Mouse (Mus musculus) heart, adult 2 months (tissue): Measurements from ENCODE around the gene Grhpr. TPM values are rescaled to one million over a fixed set of nuclear protein-coding genes. Genes with fewer than 3 reads are reported as not detected.
"Not testable (repeated sequence)": the region's sequence is repeated elsewhere in the genome, so short reads cannot be mapped to it uniquely, and the experiment has no call there.

Experiments
- DNase-seq, 2 experiments: peaks; one replicate each; pipeline ENCODE4 v3.0.0; 2021
- H3K27ac ChIP-seq: fragments of 200-600 bp; 2 replicates; pipeline ENCODE4 v1.8.1; 2022
- H3K27me3 ChIP-seq: fragments of 200-500 bp; 2 replicates; pipeline ENCODE4 v1.6.1; 2012; ENCODE audit warnings: mild to moderate bottlenecking, low read length, inconsistent platforms, mixed read lengths; ENCODE audit not compliant: control insufficient read depth, insufficient read depth
- H3K36me3 ChIP-seq: fragments of 200-500 bp; 2 replicates; pipeline ENCODE4 v1.6.1; 2012; ENCODE audit warnings: low read length, inconsistent platforms; ENCODE audit not compliant: control insufficient read depth, insufficient read depth
- H3K4me1 ChIP-seq: fragments of 200-500 bp; 2 replicates; pipeline ENCODE4 v1.6.1; 2011; ENCODE audit warnings: low read length; ENCODE audit not compliant: control insufficient read depth, insufficient read depth
- H3K4me3 ChIP-seq: fragments of 200-600 bp; 2 replicates; pipeline ENCODE4 v1.8.1; 2022
- H3K79me2 ChIP-seq: fragments of 200-500 bp; replicated peaks from 2 replicates; pipeline ENCODE4 v1.6.1; 2012; ENCODE audit warnings: mild to moderate bottlenecking, inconsistent platforms, low read length, moderate library complexity, mixed read lengths; ENCODE audit not compliant: control insufficient read depth, insufficient read depth
- H3K9ac ChIP-seq: fragments of 200-500 bp; 2 replicates; pipeline ENCODE4 v1.6.1; 2012; ENCODE audit warnings: low read depth, mild to moderate bottlenecking, control low read depth, inconsistent platforms, low read length, mixed read lengths
- CTCF ChIP-seq: fragments of 200-600 bp; IDR thresholded peaks from 2 replicates; pipeline ENCODE4 v1.8.1; 2022; ENCODE audit warnings: antibody characterized with exemption, mild to moderate bottlenecking, moderate library complexity
- EP300 ChIP-seq: fragments of 200-500 bp; IDR thresholded peaks from 2 replicates; pipeline ENCODE4 v1.6.1; 2011; ENCODE audit warnings: low read depth, low read length, control low read depth; ENCODE audit not compliant: insufficient read depth
- POLR2A ChIP-seq: fragments of 200-500 bp; IDR thresholded peaks from 2 replicates; pipeline ENCODE4 v1.6.1; 2011; ENCODE audit warnings: mild to moderate bottlenecking, low read depth, low read length, control low read depth; ENCODE audit not compliant: insufficient read depth
- WGBS: fragments of 180-500 bp; shearing (Covaris S2); methylation state at CpG from one replicate; pipeline ENCODE4 v1.1.7; 2018; 5-methylcytosine and 5-hydroxymethylcytosine counted together
- intact Hi-C: fragments of 180-260 bp; cut with DNase I; formaldehyde crosslinking; loops from one replicate; pipeline ENCODE4 v1.15.1; 2025
- polyA plus RNA-seq: library from polyadenylated mRNA; depleted of rRNA; stranded (reverse); fragments of >200 nt; gene quantifications from 2 replicates; pipeline ENCODE4 v1.2.3, GENCODE M21; 2012
- total RNA-seq, 2 experiments: library from RNA; stranded (reverse); gene quantifications; 2 replicates each; pipeline ENCODE4 v1.2.3; 2021

Grhpr gene
- total and polyA plus RNA-seq, 3 experiments: 32.2 to 66.6 (median 38.4) TPM

DNA sequence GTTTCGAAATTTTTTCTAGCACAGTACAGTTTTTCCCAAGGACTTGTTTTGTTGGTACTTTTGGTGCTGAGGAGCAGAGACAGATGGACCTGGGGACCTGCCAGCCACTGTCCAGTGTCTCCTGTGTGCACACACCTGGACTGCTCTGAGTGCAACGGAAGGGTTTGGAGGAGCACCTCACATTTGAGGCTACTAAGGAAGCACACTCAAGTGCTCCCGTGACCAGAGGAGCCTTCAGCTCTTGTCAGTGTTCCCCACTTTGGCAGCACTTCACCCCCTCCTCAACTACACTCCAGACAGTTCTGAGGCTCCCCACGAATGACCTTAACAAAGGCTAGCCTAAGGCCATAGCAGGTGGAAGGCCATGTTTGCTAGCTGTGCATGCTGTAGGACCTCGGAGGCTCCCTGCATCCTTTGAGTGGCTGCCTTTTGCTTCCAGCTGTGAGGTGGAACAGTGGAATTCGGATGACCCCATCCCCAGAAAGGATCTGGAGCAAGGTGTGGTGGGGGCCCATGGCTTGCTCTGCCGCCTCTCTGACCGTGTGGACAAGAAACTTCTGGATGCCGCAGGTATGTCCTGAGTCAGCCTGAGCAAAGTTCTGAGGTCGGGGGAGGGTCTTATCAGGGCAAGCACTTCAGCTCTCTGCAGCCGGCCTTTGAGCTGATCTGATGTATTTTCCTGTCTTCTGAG, 1.4 kb downstream of the Grhpr start:
- Histone ChIP-seq H3K79me2 (no peaks in the 10 kb centered on the region), H3K4me1 (peaks cover 7% of the 10 kb centered on the region), H3K36me3 (no peaks in the 10 kb centered on the region), H3K9ac (no peak overlapping the region), H3K27me3 (no peaks in the 10 kb centered on the region), H3K27ac (no peak overlapping the region), H3K4me3 (no peak overlapping the region)
- TF ChIP-seq POLR2A (no peak), EP300 (no peak), CTCF (no peak)
- DNase-seq: no peak
- intact Hi-C loops: no loop called here
- WGBS: 76% methylated on average over 11 of the region's 11 CpGs

DNA sequence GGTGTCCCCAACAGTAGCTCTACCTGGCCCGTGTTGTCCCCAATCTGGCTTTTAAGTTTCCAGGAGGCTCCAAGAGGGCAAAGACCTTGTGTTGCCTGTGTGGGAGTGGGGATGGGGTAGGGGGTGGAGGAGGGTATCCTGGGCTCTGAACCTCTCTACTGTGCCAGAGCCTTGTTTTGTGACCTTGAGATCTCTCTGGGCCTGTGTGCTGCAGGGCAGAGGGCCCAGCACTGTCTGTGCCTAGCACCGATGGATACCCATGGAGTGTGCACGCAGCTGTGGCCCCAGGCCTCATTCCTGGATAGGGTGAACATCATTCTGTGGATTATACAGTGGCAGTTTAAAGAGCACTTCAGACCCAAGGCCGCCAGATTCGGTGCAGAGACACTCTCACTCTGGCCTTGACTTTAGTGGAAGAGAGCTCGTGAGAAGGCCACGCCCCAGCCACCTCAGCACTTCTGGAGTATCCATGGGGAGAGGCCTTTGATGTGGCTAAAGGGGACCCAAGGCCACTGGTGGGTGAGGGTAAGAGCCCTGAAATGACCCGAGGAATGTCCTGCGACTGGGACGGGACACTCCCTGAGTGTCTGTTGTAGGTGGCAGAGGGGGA, 2.0 kb downstream of the Grhpr start:
- H3K9ac ChIP-seq: no peak overlapping the region
- no peak overlapping the region for H3K4me3 ChIP-seq
- TF ChIP-seq CTCF (no peak), POLR2A (no peak), EP300 (no peak)
- no peaks in the 10 kb centered on the region for H3K36me3 ChIP-seq
- no peaks in the 10 kb centered on the region for H3K79me2 ChIP-seq
- intact Hi-C loops: no loop called here
- H3K27ac ChIP-seq: no peak overlapping the region
- no peaks in the 10 kb centered on the region for H3K27me3 ChIP-seq
- H3K4me1 ChIP-seq: peaks cover 7% of the 10 kb centered on the region
- no peak for DNase-seq
- WGBS: 76% methylated on average over 10 of the region's 10 CpGs

DNA sequence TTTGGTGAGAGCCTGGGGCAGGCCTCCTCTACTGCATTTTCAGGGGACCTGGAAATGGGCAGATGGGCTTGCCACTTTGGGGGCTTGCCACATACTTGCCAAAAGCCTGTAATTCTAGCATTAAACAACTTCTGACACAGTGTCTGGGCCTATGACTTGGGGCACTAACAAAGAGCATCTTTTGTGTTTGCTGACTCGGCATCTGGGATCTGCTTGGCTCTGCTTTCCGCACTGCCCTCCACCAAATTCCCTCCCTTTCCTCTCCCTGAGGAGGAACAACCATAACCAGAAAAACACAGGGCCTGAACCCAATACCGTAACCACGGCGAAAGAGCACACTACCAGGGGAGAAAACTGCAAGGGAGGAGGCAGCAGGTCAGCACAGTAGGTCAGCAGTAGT, 9.4 kb downstream of the Grhpr start:
- intact Hi-C loops: no loop called here
- Histone ChIP-seq H3K4me3 (no peak overlapping the region), H3K9ac (no peak overlapping the region), H3K27ac (no peak overlapping the region), H3K79me2 (no peaks in the 10 kb centered on the region), H3K4me1 (no peaks in the 10 kb centered on the region), H3K27me3 (no peaks in the 10 kb centered on the region), H3K36me3 (no peaks in the 10 kb centered on the region)
- no peak for TF ChIP-seq CTCF
- no peak for TF ChIP-seq EP300
- TF ChIP-seq POLR2A: no peak
- WGBS: 94% methylated on average over 5 of the region's 5 CpGs
- DNase-seq: no peak

DNA sequence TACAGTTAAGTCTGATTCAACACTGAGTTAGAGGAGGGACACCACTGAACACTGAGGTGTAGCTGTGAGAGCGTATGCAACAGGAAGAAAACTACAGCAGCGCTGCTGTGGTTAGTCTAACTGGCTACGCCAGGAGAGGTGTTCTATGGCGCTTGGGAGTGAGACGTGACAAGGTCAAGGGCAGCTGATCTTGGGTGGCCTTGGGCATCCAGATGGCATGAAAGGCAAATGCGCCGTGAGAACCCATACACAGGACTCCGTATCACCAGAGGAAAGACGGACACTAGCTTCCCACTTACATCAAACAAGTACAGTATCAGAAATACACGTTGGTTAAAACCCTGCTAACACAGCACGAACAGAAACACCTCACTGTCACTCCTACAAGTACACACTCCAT, 11.1 kb downstream of the Grhpr start:
- DNase-seq, intact Hi-C loops, H3K4me3 ChIP-seq, H3K4me1 ChIP-seq, H3K27ac ChIP-seq, H3K9ac ChIP-seq, H3K36me3 ChIP-seq, H3K79me2 ChIP-seq, H3K27me3 ChIP-seq: not testable (repeated sequence)
- 86% methylated on average over 11 of the region's 11 CpGs for WGBS

DNA sequence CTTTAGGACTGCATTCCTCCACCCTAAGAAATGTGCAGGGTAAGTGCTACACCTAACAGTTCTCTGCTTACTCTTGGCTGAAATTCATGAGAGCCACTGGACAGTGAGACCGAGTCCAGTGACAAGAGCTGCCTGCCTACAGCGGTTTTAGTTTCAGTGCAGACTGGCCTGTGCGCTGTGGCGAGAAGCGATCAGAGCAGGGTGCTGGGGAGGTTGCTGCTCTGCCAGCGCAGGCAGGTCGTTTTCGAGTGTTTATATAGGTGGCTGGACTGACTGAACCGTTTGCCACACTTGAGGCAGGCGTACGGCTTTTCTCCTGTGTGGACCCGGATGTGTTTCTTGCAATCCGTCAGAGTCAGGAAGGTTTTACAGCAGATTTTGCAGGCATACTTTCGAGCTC, 12.0 kb downstream of the Grhpr start:
- WGBS: 88% methylated on average over 14 of the region's 14 CpGs
- H3K4me1 ChIP-seq, H3K27ac ChIP-seq, H3K36me3 ChIP-seq, DNase-seq, H3K79me2 ChIP-seq, H3K4me3 ChIP-seq, intact Hi-C loops, H3K9ac ChIP-seq, H3K27me3 ChIP-seq: not testable (repeated sequence)

DNA sequence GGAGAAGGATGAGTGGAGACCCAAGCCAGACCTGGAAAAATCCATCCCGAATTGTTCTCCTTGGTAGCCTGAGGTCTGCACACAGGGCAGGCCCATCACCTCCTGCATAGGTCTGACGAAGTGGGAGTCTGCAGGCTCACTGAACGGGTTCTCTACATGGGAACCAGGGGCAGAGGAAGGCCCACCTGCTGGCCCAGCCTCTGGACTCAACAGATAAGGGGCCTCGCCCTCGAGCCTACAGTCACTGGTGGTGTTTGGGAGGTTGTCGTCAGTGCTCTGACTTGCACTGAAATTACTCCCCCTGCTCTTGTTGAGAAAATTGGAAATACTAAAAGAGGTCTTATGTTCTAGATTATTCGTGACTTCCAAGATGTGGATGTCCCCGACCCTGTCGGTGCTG, 12.7 kb downstream of the Grhpr start:
- no peaks in the 10 kb centered on the region for H3K27me3 ChIP-seq
- WGBS: 88% methylated on average over 9 of the region's 9 CpGs
- H3K9ac ChIP-seq: no peak overlapping the region
- H3K4me3 ChIP-seq: no peak overlapping the region
- H3K27ac ChIP-seq: no peak overlapping the region
- no peaks in the 10 kb centered on the region for H3K36me3 ChIP-seq
- H3K4me1 ChIP-seq: no peaks in the 10 kb centered on the region
- DNase-seq: no peak
- TF ChIP-seq EP300 (no peak), POLR2A (no peak), CTCF (no peak)
- intact Hi-C loops: no loop called here
- no peaks in the 10 kb centered on the region for H3K79me2 ChIP-seq
